Mouse (Mus musculus): ENCODE measurements at regions not wholly inside any gene's neighbourhood (a gene's known extent, or its start where the extent isn't known, plus 50 kb on each side); places are given as distances from the start of the nearest gene placed in this dataset.

DNA sequence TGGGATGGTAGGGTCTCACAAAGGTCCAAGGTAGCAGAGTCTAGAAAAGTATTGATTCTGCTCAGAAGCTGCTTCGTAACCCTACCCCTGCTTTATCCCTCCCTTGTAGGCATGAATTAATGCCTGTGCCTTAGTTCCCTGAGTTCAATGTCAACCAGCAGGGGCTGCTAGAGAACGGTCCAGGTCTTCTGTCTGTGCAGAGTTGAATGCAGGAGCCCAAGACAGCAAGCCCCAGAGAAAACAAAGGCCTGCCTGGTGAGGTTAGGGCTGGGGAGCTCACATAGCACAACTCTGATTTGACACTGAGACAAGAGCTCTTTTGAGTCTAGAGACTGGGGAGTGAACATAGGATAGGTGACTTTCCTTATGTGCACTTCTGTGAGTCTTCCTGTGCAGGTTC, 56.6 kb downstream of the Olig3 start:
- TF ChIP-seq POLR2A (IDR thresholded peaks at IDR 0.05; ENCODE audit: extremely low read depth, insufficient read depth, low read length) (no peak), CTCF (IDR thresholded peaks at IDR 0.05; ENCODE audit: extremely low read depth, insufficient read depth, low read length) (no peak)
- H3K4me1 ChIP-seq (ENCODE audit: control insufficient read depth, insufficient read depth, low read length), result no peaks in the 10 kb centered on the region
- no peak overlapping the region for H3K27ac ChIP-seq (ENCODE audit: insufficient read depth, low read length)
- H3K4me3 ChIP-seq (ENCODE audit: insufficient read depth, low read length), result no peak overlapping the region

DNA sequence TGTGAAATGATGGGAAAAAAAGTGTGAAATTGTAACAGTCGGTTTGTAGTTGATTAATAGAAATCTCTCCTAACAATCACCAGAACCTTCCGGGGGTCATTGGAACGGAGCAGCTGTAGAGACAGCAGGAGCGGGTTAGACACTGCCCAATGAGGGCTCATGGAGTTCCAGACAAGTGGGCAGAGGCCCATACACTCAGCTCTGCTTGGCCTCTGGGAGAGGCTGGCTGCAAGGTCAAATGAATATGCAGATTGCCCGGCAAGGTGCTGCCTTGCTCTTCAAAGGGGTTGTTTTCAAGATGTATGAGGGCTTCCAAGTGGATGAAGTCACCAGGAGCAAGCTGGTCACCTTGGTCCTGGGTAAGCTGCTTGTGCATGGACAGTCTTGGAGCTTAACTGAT, 57.6 kb downstream of the Olig3 start:
- no peak overlapping the region for H3K27ac ChIP-seq (ENCODE audit: insufficient read depth, low read length)
- TF ChIP-seq CTCF (IDR thresholded peaks at IDR 0.05; ENCODE audit: extremely low read depth, insufficient read depth, low read length) (no peak), POLR2A (IDR thresholded peaks at IDR 0.05; ENCODE audit: extremely low read depth, insufficient read depth, low read length) (no peak)
- H3K4me3 ChIP-seq (ENCODE audit: insufficient read depth, low read length), result no peak overlapping the region
- no peaks in the 10 kb centered on the region for H3K4me1 ChIP-seq (ENCODE audit: control insufficient read depth, insufficient read depth, low read length)

DNA sequence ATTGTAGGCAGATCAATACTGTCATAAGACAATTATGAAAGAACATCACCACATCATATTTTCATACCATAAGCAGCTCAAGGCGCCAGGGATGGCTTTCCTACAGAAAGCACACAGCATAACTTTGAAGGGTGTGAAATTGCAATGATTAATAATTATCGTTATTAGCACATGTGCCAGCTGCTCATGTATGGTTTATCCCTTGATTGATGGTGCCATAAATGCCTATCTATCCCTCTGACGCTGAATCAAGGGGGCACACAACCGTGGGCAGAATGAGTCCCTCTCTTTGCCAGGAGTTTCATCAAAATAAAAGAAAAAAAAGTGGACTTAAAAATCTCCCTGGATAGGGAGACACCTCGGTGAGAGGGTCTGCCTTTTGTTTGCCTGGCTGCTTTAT, 58.5 kb downstream of the Olig3 start:
- no peak overlapping the region for H3K27ac ChIP-seq (ENCODE audit: insufficient read depth, low read length)
- H3K4me1 ChIP-seq (ENCODE audit: control insufficient read depth, insufficient read depth, low read length), result no peaks in the 10 kb centered on the region
- TF ChIP-seq POLR2A (IDR thresholded peaks at IDR 0.05; ENCODE audit: extremely low read depth, insufficient read depth, low read length) (no peak), CTCF (IDR thresholded peaks at IDR 0.05; ENCODE audit: extremely low read depth, insufficient read depth, low read length) (no peak)
- no peak overlapping the region for H3K4me3 ChIP-seq (ENCODE audit: insufficient read depth, low read length)

DNA sequence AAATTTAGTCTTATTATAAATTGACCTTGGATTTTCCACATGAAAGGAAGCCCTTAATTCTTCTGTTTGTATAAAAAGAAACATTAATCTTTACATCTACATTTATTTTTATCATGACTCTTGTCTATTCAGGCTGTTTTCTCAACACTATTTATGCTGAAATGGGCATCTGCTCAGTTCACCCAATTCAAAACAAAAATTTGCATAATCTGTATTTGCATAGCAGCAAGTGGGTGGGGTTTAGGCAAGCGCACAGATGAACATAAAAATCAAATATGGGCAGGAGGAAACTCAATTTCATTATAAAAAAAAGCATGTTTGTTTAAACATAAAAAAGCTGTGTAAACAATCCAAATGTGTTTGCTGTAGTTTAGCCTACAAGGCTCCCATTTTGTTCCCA, 67.7 kb downstream of the Olig3 start:
- Histone ChIP-seq H3K4me1 (ENCODE audit: control insufficient read depth, insufficient read depth, low read length) (no peaks in the 10 kb centered on the region), H3K4me3 (ENCODE audit: insufficient read depth, low read length) (no peak overlapping the region), H3K27ac (ENCODE audit: insufficient read depth, low read length) (no peak overlapping the region)
- no peak for TF ChIP-seq POLR2A (IDR thresholded peaks at IDR 0.05; ENCODE audit: extremely low read depth, insufficient read depth, low read length)
- TF ChIP-seq CTCF (IDR thresholded peaks at IDR 0.05; ENCODE audit: extremely low read depth, insufficient read depth, low read length), result no peak

DNA sequence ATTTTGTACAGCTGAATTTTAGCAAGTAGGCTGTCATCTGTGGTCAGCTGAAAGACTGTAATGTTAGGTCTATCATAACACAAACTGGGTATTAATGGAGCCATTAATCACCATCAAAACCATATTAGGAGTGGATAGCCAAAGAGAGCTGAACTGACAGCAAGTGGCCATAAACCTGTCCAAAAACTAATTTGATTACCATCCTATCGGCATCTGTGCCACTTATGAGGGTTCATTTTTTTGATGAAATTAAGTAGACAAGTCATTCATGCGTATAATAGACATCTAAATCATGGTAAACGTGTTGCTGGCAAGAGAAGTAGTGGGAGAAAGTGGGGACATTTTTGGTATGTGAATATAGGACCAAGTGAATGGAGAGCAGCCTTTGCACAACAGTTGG, 68.6 kb downstream of the Olig3 start:
- H3K27ac ChIP-seq (ENCODE audit: insufficient read depth, low read length), result no peak overlapping the region
- H3K4me1 ChIP-seq (ENCODE audit: control insufficient read depth, insufficient read depth, low read length), result no peaks in the 10 kb centered on the region
- H3K4me3 ChIP-seq (ENCODE audit: insufficient read depth, low read length), result no peak overlapping the region
- TF ChIP-seq CTCF (IDR thresholded peaks at IDR 0.05; ENCODE audit: extremely low read depth, insufficient read depth, low read length) (no peak), POLR2A (IDR thresholded peaks at IDR 0.05; ENCODE audit: extremely low read depth, insufficient read depth, low read length) (no peak)

DNA sequence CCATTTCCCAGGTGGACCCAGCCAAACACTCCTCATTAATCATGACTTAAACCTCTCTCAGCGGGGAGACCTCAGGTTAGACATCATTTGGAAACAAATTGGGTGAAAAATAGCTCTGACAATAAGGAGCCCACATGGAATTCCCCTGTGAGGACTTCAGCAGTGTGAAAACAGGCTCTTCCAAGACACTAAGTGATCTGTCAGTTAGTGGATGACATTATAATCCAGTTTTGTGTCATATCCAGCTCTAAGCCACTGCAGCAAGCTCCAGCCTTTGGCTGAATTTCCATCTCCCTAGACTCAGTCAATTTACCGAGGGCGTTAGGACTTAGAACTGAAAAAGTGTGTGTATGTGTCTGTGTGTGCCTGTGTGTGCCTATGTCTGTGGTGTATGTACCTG, 70.5 kb downstream of the Olig3 start:
- no peak for TF ChIP-seq CTCF (IDR thresholded peaks at IDR 0.05; ENCODE audit: extremely low read depth, insufficient read depth, low read length)
- no peak for TF ChIP-seq POLR2A (IDR thresholded peaks at IDR 0.05; ENCODE audit: extremely low read depth, insufficient read depth, low read length)

DNA sequence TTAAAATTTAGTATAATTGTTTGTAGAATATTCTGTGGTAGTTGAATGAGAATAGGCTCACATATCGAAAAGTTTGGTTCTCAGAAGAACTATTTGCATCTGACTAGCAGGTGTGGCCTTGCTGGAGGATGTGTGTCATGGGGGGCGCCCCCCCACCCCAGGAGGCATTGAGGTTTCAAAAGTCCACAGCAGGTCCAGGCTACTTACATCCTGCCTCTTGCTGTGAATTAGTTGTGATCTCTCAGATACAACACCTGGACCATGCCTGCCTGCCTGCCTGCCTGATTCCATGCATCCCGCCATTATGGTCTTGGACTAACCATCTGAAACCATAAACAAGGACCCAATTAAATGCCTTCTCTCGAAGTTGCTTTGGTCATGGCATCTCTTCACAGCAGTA, 76.2 kb downstream of the Olig3 start:
- H3K4me3 ChIP-seq (ENCODE audit: insufficient read depth, low read length), result no peak overlapping the region
- no peak overlapping the region for H3K27ac ChIP-seq (ENCODE audit: insufficient read depth, low read length)
- no peaks in the 10 kb centered on the region for H3K4me1 ChIP-seq (ENCODE audit: control insufficient read depth, insufficient read depth, low read length)
- TF ChIP-seq POLR2A (IDR thresholded peaks at IDR 0.05; ENCODE audit: extremely low read depth, insufficient read depth, low read length), result no peak
- no peak for TF ChIP-seq CTCF (IDR thresholded peaks at IDR 0.05; ENCODE audit: extremely low read depth, insufficient read depth, low read length)

More for the DNA sequence above, 70.5 kb downstream of the Olig3 start:
- Histone ChIP-seq H3K27ac (ENCODE audit: insufficient read depth, low read length) (no peak overlapping the region), H3K4me1 (ENCODE audit: control insufficient read depth, insufficient read depth, low read length) (no peaks in the 10 kb centered on the region), H3K4me3 (ENCODE audit: insufficient read depth, low read length) (no peak overlapping the region)

DNA sequence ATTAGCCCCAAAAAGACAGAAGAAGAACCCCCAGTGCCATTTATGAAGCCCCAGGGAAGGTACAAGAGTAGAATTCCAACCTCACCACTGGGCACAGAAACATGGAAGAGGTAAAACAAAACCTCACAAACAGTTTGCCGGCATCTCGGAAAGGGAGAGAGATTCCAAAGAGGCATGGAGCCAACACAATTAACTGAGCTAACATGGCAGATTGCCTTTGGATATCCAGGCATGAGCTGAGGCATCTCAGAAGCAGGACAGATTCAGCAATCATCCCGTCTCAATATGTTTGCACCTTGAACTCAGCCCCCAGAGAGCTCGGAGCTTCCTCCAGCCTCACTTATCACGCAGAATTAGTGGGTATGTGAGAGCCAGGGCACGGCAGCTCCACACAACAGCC, 78.3 kb downstream of the Olig3 start:
- H3K4me3 ChIP-seq (ENCODE audit: insufficient read depth, low read length), result no peak overlapping the region
- no peak for TF ChIP-seq CTCF (IDR thresholded peaks at IDR 0.05; ENCODE audit: extremely low read depth, insufficient read depth, low read length)
- TF ChIP-seq POLR2A (IDR thresholded peaks at IDR 0.05; ENCODE audit: extremely low read depth, insufficient read depth, low read length), result no peak
- H3K4me1 ChIP-seq (ENCODE audit: control insufficient read depth, insufficient read depth, low read length), result no peaks in the 10 kb centered on the region
- no peak overlapping the region for H3K27ac ChIP-seq (ENCODE audit: insufficient read depth, low read length)

DNA sequence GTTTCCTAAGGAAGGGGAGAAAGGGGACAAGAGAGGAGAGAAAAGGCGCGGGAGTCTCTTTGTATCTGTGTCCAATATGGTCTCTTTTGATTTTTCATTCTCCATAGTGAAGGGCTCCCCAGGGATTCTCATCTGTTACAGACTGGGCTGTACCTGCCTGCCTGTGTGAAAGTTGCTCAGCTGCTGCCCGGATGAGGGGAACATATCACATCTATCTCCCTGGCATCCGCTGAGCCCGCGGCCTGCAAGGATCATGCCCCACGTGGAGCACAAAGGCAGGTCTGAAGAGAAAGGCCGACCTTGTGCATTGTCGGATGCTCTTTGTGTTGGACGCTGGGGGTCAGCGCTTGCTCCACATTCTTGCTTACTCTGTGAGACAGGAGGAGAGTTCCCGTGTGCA, 85.5 kb downstream of the Olig3 start:
- H3K4me1 ChIP-seq (ENCODE audit: control insufficient read depth, insufficient read depth, low read length), result no peaks in the 10 kb centered on the region
- no peak overlapping the region for H3K4me3 ChIP-seq (ENCODE audit: insufficient read depth, low read length)
- no peak overlapping the region for H3K27ac ChIP-seq (ENCODE audit: insufficient read depth, low read length)
- TF ChIP-seq POLR2A (IDR thresholded peaks at IDR 0.05; ENCODE audit: extremely low read depth, insufficient read depth, low read length), result no peak
- no peak for TF ChIP-seq CTCF (IDR thresholded peaks at IDR 0.05; ENCODE audit: extremely low read depth, insufficient read depth, low read length)

DNA sequence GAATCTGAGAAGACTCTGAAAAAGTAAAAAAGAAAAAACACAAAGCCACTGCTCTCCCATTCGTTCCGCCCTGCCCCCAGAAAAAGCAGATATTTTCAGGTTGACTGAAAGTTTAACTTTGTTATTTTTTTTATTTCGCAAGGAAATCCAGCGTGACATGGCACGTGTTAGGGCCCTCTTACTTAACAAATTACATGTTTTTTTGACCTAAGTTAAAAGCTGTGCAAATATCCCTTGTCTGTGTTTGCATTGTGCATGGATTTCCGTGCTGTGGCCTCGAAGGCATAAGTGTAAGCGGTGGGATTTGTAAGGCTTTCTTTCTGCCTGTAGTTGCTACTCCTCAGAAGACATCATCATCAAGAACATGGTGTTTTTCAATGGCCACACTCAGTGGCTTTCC, 87.2 kb downstream of the Olig3 start:
- Histone ChIP-seq H3K27ac (ENCODE audit: insufficient read depth, low read length) (no peak overlapping the region), H3K4me3 (ENCODE audit: insufficient read depth, low read length) (no peak overlapping the region), H3K4me1 (ENCODE audit: control insufficient read depth, insufficient read depth, low read length) (no peaks in the 10 kb centered on the region)
- TF ChIP-seq POLR2A (IDR thresholded peaks at IDR 0.05; ENCODE audit: extremely low read depth, insufficient read depth, low read length) (no peak), CTCF (IDR thresholded peaks at IDR 0.05; ENCODE audit: extremely low read depth, insufficient read depth, low read length) (no peak)

Measured in cortical plate, adult 2 months (tissue).